Mouse (Mus musculus) lung, adult 2 months (tissue): ENCODE measurements around the gene Jak2.

ENCODE experiments used
- CTCF ChIP-seq: fragments of 200-500 bp; IDR thresholded peaks from 2 replicates; pipeline ENCODE4 v1.5.1; 2011; ENCODE audit warnings: mild to moderate bottlenecking, low read length, control low read depth; ENCODE audit not compliant: insufficient read depth
- POLR2A ChIP-seq: fragments of 200-500 bp; IDR thresholded peaks from 2 replicates; pipeline ENCODE4 v1.6.1; 2011; ENCODE audit warnings: low read depth, mild to moderate bottlenecking, control low read depth, low read length, borderline replicate concordance; ENCODE audit errors: extremely low read depth

GRCm38 (mm10) chr19:29221867-29222266 is 29.8 kb upstream of the Jak2 start:
- no peak for TF ChIP-seq CTCF
- no peak for TF ChIP-seq POLR2A
